Mouse (Mus musculus) G1E (cell line): ENCODE results near the gene Igsf3. TPM values are rescaled to one million over a fixed set of nuclear protein-coding genes. Genes with fewer than 3 reads are reported as not detected.
A peak's percentile ranks its signal among the peaks of the same experiment; 100 is the strongest.
"Not testable (repeated sequence)": the region's sequence is repeated elsewhere in the genome, so short reads cannot be mapped to it uniquely, and the experiment has no call there.

Experiments used
- ATAC-seq: 2 replicates; pipeline ENCODE4 v1.8.0; 2016; ENCODE audit warnings: mild to moderate bottlenecking; ENCODE audit not compliant: insufficient number of reproducible peaks, poor library complexity, low FRiP score, severe bottlenecking; ENCODE audit errors: extremely low read depth
- DNase-seq: peaks from one replicate; pipeline ENCODE4 v3.0.0; 2012; ENCODE audit warnings: low spot score
- H3K27me3 ChIP-seq: 2 replicates; pipeline ENCODE4 v1.6.1; 2012; ENCODE audit warnings: mild to moderate bottlenecking, low read length, inconsistent platforms; ENCODE audit not compliant: insufficient read depth
- H3K36me3 ChIP-seq: replicated peaks from 2 replicates; pipeline ENCODE3; 2012; ENCODE audit warnings: mild to moderate bottlenecking, inconsistent platforms
- H3K4me1 ChIP-seq: 2 replicates; pipeline ENCODE4 v1.6.1; 2012; ENCODE audit warnings: low read depth, low read length, inconsistent platforms, mixed read lengths; ENCODE audit not compliant: insufficient read depth
- H3K4me3 ChIP-seq: 2 replicates; pipeline ENCODE4 v1.5.1; 2012; ENCODE audit warnings: low read depth, mild to moderate bottlenecking, inconsistent platforms, low read length, moderate library complexity, mixed read lengths
- H3K9me3 ChIP-seq: replicated peaks from 2 replicates; pipeline ENCODE4 v1.6.1; 2012; ENCODE audit warnings: inconsistent platforms
- CTCF ChIP-seq: IDR thresholded peaks from 2 replicates; pipeline ENCODE4 v1.5.1; 2012; ENCODE audit warnings: low read depth, low read length, inconsistent platforms, mixed read lengths
- GATA1 ChIP-seq: IDR thresholded peaks from 2 replicates; pipeline ENCODE4 v1.6.1; 2012; ENCODE audit warnings: borderline replicate concordance, low read length, inconsistent platforms, mixed read lengths
- GATA2 ChIP-seq: IDR thresholded peaks from 2 replicates; pipeline ENCODE4 v1.6.1; 2012; ENCODE audit warnings: low read depth, low read length, inconsistent platforms, borderline replicate concordance
- POLR2AphosphoS5 ChIP-seq: IDR thresholded peaks from 2 replicates; pipeline ENCODE4 v1.6.1; 2012; ENCODE audit warnings: low read depth, low read length, inconsistent platforms; ENCODE audit not compliant: insufficient replicate concordance
- TAL1 ChIP-seq: conservative IDR thresholded peaks from 2 replicates; pipeline ENCODE4 v1.6.1; 2012; ENCODE audit warnings: low read depth, low read length, inconsistent platforms, mixed read lengths
- polyA plus RNA-seq: library from polyadenylated mRNA; stranded (reverse); fragments of >175 nt; gene quantifications from 2 replicates; pipeline ENCODE4 v1.2.3, GENCODE M21; 2012
- total RNA-seq, 2 experiments: library from RNA; stranded (forward) in 1 of 2; stranded (reverse) in 1 of 2; fragments of 200-1000 nt in 1 of 2; fragments of >200 nt in 1 of 2; fragmentation: Nextera tagmentation in 1 of 2; gene quantifications; 2 replicates each; pipeline ENCODE4 v1.2.3; 2014 to 2017

The Igsf3 gene
- total and polyA plus RNA-seq, 3 experiments: 14.6 to 33.0 (median 19.1) TPM

- TF ChIP-seq GATA1: no peak
- TF ChIP-seq TAL1: no peak
- TF ChIP-seq CTCF: no peak
- no peak for TF ChIP-seq GATA2
- TF ChIP-seq POLR2AphosphoS5: no peak
- no peak for DNase-seq
- no peak for ATAC-seq
- Histone ChIP-seq H3K27me3 (no peaks in the 10 kb centered on the region), H3K4me3 (no peak overlapping the region), H3K36me3 (peaks cover 46% of the 10 kb centered on the region), H3K9me3 (no peaks in the 10 kb centered on the region), H3K4me1 (peaks cover 72% of the 10 kb centered on the region)
Observed at GRCm38 (mm10) chr3:101412115-101412514, 35.2 kb downstream of the Igsf3 start.

GRCm38 (mm10) chr3:101413013-101413412 lies 36.1 kb downstream of the Igsf3 start:
- peaks cover 66% of the 10 kb centered on the region for H3K4me1 ChIP-seq
- not testable (repeated sequence) for DNase-seq, H3K9me3 ChIP-seq, ATAC-seq, H3K4me3 ChIP-seq, H3K27me3 ChIP-seq
- H3K36me3 ChIP-seq: peaks cover 43% of the 10 kb centered on the region

- no peak for TF ChIP-seq CTCF
- TF ChIP-seq POLR2AphosphoS5: no peak
- no peak for TF ChIP-seq GATA2
- TF ChIP-seq TAL1: no peak
- no peak for TF ChIP-seq GATA1
- Histone ChIP-seq H3K27me3 (no peaks in the 10 kb centered on the region), H3K4me1 (peaks cover 67% of the 10 kb centered on the region), H3K36me3 (peaks cover 40% of the 10 kb centered on the region), H3K9me3 (no peaks in the 10 kb centered on the region), H3K4me3 (peak overlapping the region; percentile 55; the same call in 1 of the 2 replicates)
- DNase-seq (no peak), ATAC-seq (peak; percentile 42)
Observed at GRCm38 (mm10) chr3:101418740-101419652, 42.1 kb downstream of the Igsf3 start.

- H3K4me3 ChIP-seq: peak overlapping the region; percentile 55; the same call in 1 of the 2 replicates
- DNase-seq (no peak), ATAC-seq (no peak; the same call in 1 of the 2 replicates)
- H3K9me3 ChIP-seq: no peaks in the 10 kb centered on the region
- TF ChIP-seq CTCF: no peak
- TF ChIP-seq TAL1: no peak
- TF ChIP-seq POLR2AphosphoS5: no peak
- TF ChIP-seq GATA1: no peak
- TF ChIP-seq GATA2: no peak
- peaks cover 68% of the 10 kb centered on the region for H3K4me1 ChIP-seq
- H3K27me3 ChIP-seq: no peaks in the 10 kb centered on the region
- H3K36me3 ChIP-seq: peaks cover 41% of the 10 kb centered on the region
Observed at GRCm38 (mm10) chr3:101419653-101419994, 42.7 kb downstream of the Igsf3 start.

- peaks cover 77% of the 10 kb centered on the region for H3K4me1 ChIP-seq
- no peaks in the 10 kb centered on the region for H3K27me3 ChIP-seq
- TF ChIP-seq POLR2AphosphoS5: no peak
- no peak for TF ChIP-seq GATA2
- TF ChIP-seq GATA1: no peak
- TF ChIP-seq TAL1: no peak
- TF ChIP-seq CTCF: no peak
- DNase-seq: no peak
- H3K36me3 ChIP-seq: peaks cover 46% of the 10 kb centered on the region
- H3K9me3 ChIP-seq: no peaks in the 10 kb centered on the region
- no peak overlapping the region for H3K4me3 ChIP-seq
- ATAC-seq: no peak
Observed at GRCm38 (mm10) chr3:101423188-101423587, 46.3 kb downstream of the Igsf3 start.

GRCm38 (mm10) chr3:101424295-101424885 lies 47.5 kb downstream of the Igsf3 start:
- TF ChIP-seq GATA1 (no peak), TAL1 (no peak), GATA2 (no peak), POLR2AphosphoS5 (no peak), CTCF (no peak)
- no peaks in the 10 kb centered on the region for H3K9me3 ChIP-seq
- peaks cover 50% of the 10 kb centered on the region for H3K36me3 ChIP-seq
- H3K4me3 ChIP-seq: no peak overlapping the region
- peaks cover 75% of the 10 kb centered on the region for H3K4me1 ChIP-seq
- ATAC-seq (no peak), DNase-seq (no peak)
- H3K27me3 ChIP-seq: no peaks in the 10 kb centered on the region
